Mouse (Mus musculus): ENCODE results near the gene Alad. TPM values are rescaled to one million over a fixed set of nuclear protein-coding genes. Genes with fewer than 3 reads are reported as not detected.

Alad gene
- polyA plus RNA-seq, 1 experiment from 2014 or later: 64.3 TPM

DNA sequence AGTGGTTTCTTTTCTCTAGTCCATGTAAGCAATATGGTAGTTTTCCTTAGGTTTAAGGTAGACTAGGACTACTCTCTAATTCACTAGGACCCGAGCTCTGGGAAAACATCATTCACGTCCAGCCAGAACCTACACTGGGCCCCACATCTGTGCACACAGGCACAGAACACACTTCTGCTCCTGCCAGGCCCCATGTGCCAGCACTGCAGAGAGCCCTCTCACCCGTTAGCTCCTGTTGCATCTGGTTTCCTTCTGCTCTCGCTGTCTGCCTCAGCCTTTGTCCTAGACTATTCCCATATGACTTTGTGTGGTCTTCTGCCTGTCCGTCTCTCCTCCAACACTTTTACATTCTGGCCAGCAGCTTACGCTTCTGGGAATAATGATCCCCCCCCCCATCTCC is 14.0 kb upstream of the Alad start:
- no peaks in the 10 kb centered on the region for H3K27me3 ChIP-seq
- ATAC-seq (ENCODE audit: low FRiP score): no peak
- no peaks in the 10 kb centered on the region for H3K9me3 ChIP-seq (replicated peaks)
- H3K4me2 ChIP-seq (replicated peaks): no peak overlapping the region
- 68% methylated on average over 6 of the region's 6 CpGs for WGBS
- no peaks in the 10 kb centered on the region for H3K4me1 ChIP-seq
- no peak overlapping the region for H3K4me3 ChIP-seq
- H3K9ac ChIP-seq: no peak overlapping the region
- no peaks in the 10 kb centered on the region for H3K36me3 ChIP-seq
- no peak overlapping the region for H3K27ac ChIP-seq

DNA sequence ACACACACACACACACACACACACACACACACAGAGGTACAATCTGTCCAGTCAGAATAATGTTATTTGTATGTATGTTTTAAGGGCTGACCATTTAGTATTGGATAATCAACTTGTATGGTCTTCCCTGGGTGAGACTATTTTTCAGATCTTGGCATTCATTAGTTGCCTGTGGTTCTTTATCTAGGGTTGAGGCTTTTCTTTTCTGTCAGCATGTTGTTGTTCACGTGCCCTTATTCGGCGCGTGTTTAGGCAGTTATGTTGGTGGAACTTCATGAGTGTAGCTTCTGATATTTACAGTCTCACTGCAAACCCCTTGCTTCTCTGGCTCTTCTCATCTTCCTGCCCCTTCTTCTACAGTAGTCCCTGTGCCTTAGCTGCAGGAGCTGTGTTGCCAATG is 7.9 kb upstream of the Alad start:
- ATAC-seq (ENCODE audit: low FRiP score): no peak
- Histone ChIP-seq H3K27ac (no peak overlapping the region), H3K4me1 (peaks cover 10% of the 10 kb centered on the region), H3K27me3 (0 out of 2 replicates have a peak, but pooled peaks cover 3% of the 10 kb centered on the region), H3K4me2 (replicated peaks) (no peak overlapping the region), H3K9ac (no peak overlapping the region), H3K9me3 (replicated peaks) (no peaks in the 10 kb centered on the region), H3K36me3 (peaks cover 3% of the 10 kb centered on the region; the same call in 1 of the 2 replicates), H3K4me3 (no peak overlapping the region)
- 81% methylated on average over 4 of the region's 4 CpGs for WGBS

DNA sequence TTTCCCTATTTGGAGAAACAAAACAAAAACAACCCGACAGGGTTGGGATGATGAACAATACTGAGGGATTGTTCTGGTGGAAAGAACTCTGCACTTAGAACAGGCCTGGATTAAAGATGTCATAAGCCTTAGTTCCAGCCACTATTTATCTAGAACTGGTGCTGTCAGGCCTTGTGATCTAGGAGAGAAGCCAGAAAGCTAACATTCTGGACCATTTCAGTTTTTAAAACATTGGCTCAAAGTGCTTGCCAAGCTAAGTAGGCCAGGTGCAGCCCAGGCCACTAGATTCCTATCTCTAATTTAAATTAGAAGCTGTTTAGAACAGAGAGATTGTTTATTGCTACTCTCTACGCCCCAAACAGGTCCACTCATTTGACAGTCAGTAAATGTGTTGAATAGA is 6.5 kb upstream of the Alad start:
- 71% methylated on average over 2 of the region's 2 CpGs for WGBS
- H3K4me1 ChIP-seq: peaks cover 10% of the 10 kb centered on the region
- peaks cover 8% of the 10 kb centered on the region for H3K36me3 ChIP-seq
- H3K9me3 ChIP-seq (replicated peaks): no peaks in the 10 kb centered on the region
- no peak overlapping the region for H3K4me3 ChIP-seq
- no peak overlapping the region for H3K4me2 ChIP-seq (replicated peaks)
- no peak overlapping the region for H3K9ac ChIP-seq
- no peak for ATAC-seq (ENCODE audit: low FRiP score)
- H3K27ac ChIP-seq: no peak overlapping the region
- H3K27me3 ChIP-seq: 0 out of 2 replicates have a peak, but pooled peaks cover 3% of the 10 kb centered on the region

DNA sequence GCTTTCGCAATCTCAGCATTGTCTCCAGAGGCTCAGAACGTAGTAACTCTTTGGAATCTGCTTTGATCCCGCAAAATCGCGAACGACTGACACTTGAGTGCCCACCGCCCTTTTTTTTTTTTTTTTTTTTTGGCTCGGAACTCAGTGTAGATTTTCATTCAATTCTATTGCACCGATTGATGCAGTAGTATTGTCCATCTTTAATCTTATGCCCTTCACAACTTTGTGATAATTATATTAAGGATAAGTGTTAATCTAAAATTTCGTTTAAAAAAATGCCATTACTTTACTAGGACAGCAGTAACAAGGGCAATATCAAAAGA is 5.7 kb upstream of the Alad start:
- H3K9ac ChIP-seq: no peak overlapping the region; the same call in 1 of the 2 replicates
- WGBS: 2% methylated on average over 10 of the region's 10 CpGs

DNA sequence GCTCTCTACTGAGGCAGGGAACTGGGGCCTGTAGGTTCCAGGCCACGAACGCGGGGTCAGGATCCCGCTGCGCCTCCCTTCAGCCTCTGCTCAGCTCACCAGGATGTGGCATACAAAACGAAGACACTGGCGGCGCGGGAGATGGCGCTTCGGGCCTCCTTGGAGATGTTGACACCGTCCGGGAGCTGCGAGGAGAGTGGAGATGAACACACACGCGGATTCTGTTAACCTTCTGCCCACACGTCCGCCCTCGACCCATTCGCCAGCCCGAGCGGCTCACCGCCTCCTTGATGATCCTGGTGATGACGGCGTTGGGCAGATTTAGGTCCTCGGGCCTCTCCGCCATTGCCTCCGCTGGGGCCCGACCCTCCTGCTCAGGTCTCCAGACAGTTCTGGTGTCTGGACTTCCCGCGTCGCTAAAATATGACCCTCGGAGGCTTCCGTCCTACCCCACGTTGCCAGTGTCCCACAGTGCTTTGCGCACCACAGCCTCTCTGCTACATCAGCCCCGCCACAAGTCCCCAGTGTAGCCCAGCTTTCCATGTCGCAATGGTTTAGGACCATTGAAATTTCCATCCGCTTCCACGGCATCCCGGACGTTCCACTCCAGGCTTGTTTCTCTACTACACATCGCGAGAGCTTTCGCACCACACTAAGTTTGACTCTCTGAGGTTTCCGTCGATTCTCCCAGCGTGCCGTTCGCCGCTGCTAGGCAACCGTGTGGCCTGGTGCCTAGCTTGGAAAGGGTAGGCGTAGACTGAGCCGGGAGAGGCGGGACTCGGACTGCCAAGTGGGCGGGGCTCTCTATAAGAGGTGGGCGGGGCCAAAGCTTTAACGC is 5.2 kb upstream of the Alad start, which contains the start of the genes Pole3 and 4933430I17Rik:
Gene Pole3 (minus strand): TSS at position 418 of the 838 bp plus-strand sequence.
Gene 4933430I17Rik (plus strand): TSS at position 719 of the 838 bp plus-strand sequence.
- H3K27ac ChIP-seq: peak within 1 kb of the TSS; percentile 96
- peak within 1 kb of the TSS; percentile 69 for H3K4me3 ChIP-seq
- H3K36me3 ChIP-seq: peaks cover 8% of the 10 kb centered on the region
- peaks cover 13% of the 10 kb centered on the region for H3K4me1 ChIP-seq
- no peaks in the 10 kb centered on the region for H3K9me3 ChIP-seq (replicated peaks)
- peak within 1 kb of the TSS; percentile 90 for H3K4me2 ChIP-seq (replicated peaks)
- under 1% methylated on average over 59 of the region's 59 CpGs for WGBS
- H3K27me3 ChIP-seq: 0 out of 2 replicates have a peak, but pooled peaks cover 3% of the 10 kb centered on the region
- H3K9ac ChIP-seq: peak within 1 kb of the TSS; percentile 77
- ATAC-seq (ENCODE audit: low FRiP score): peak; percentile 99

More for the DNA sequence above, 5.7 kb upstream of the Alad start:
- H3K27ac ChIP-seq: no peak overlapping the region
- peaks cover 8% of the 10 kb centered on the region for H3K36me3 ChIP-seq
- H3K27me3 ChIP-seq: 0 out of 2 replicates have a peak, but pooled peaks cover 3% of the 10 kb centered on the region
- H3K9me3 ChIP-seq (replicated peaks): no peaks in the 10 kb centered on the region
- ATAC-seq (ENCODE audit: low FRiP score): no peak
- peak overlapping the region; percentile 69 for H3K4me3 ChIP-seq
- H3K4me1 ChIP-seq: peaks cover 12% of the 10 kb centered on the region
- H3K4me2 ChIP-seq (replicated peaks): peak overlapping the region; percentile 90

DNA sequence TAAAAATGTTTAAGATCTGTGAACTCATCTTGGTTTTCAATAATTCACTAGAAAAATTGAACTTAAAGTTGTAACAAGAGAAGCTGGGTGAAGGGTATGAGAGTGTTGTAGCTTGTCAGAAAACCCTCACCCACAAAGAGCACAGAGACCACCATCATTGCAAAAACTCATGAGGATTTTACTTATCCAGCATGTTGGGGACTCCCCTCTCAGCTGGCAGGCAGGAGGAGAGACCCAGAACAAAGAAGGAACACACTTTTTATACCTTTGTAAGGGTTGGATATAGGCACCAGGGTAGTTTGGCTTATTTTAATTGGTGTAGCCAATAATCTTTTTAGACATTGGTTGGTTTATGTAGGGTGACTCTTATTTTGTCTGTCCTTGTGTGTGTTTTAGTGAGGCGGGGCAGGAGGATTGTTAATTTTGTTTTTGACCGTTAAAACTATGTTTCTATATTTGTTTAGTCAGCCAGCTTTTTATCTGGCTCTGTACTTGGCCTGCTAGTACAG is 1.2 kb upstream of the Alad start:
- Histone ChIP-seq H3K27me3 (no peaks in the 10 kb centered on the region), H3K9ac (no peak overlapping the region), H3K4me1 (peaks cover 30% of the 10 kb centered on the region), H3K36me3 (peaks cover 8% of the 10 kb centered on the region), H3K9me3 (replicated peaks) (no peaks in the 10 kb centered on the region), H3K4me3 (no peak overlapping the region), H3K27ac (no peak overlapping the region), H3K4me2 (replicated peaks) (no peak overlapping the region)
- 96% methylated on average over 2 of the region's 2 CpGs for WGBS
- ATAC-seq (ENCODE audit: low FRiP score): no peak

DNA sequence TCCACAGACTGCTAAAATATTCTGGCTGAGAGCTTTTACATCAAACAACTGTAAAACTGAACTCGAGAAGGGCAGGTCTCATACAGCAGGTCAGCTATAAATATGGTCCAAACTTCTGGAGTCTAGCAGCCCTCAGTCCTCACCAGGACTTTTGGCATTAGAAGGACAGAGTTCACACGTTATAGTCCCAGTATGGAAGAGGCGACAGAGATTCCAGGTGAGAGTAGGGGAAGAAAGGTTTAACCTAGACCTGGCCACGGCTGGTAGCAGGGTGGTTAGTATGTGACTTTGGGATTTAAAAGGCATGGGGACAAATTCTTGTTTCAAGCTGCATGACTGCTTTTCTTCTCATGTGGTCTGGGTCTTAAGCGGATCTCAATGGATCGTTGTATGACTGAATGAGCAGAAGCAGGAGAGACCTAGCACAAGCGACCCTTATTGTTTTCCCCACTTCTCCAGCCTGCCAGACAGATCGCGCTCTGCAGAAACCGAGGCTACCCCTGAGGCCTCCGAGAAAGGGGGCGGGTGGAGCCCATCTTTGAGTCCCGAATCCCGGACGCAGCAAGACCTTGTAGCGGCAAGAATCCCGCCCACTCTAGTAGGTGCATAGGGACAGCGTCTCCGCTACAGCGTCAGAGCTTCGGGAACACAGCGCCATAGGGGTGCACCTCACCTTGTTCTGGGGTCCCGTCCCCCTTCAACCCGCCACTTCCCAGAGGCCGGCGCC is 433 bp downstream of the Alad start:
- peak overlapping the region; percentile 75 for H3K4me3 ChIP-seq
- peak overlapping the region; percentile 72 for H3K4me2 ChIP-seq (replicated peaks)
- H3K27me3 ChIP-seq: no peaks in the 10 kb centered on the region
- peak; percentile 76 for ATAC-seq (ENCODE audit: low FRiP score)
- no peaks in the 10 kb centered on the region for H3K9me3 ChIP-seq (replicated peaks)
- 2% methylated on average over 26 of the region's 26 CpGs for WGBS
- peaks cover 30% of the 10 kb centered on the region for H3K4me1 ChIP-seq
- H3K9ac ChIP-seq: peak overlapping the region; percentile 74
- peaks cover 8% of the 10 kb centered on the region for H3K36me3 ChIP-seq
- H3K27ac ChIP-seq: peak overlapping the region; percentile 83

DNA sequence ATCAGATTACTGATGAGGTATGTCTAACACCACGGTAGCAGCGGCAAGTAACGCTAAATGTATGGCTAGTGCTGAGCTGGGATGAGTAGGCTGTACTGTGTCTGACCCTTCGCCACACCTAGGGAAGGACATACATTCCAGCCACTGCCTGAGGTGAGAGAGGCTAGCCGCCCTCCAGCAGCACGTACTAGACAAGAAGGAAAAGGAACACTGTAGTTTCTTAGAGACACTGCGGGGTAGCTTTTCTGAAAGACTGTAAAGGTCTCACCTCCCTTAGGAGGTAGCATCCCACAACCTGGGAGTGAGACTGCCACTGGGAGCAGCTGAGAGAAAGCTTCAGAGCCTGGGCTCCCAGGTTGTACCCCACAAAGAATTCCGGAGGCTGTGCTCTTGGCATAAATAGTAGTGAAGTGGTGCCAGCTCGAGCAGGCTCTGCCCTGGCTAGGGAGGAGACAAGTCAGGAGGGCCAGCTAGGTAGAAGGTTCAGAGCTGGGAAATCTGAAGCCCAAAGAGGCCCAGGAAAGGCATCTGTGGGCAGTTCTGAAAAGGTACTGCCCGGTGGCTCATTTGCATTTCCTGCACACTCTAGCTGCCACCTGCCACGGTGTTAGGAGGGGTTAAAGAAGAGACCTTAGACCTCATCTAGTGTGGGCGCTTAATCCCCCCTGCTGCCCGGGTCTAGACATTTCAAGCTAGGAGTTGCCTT is 1.1 kb downstream of the Alad start:
- peak overlapping the region; percentile 72 for H3K4me2 ChIP-seq (replicated peaks)
- peaks cover 9% of the 10 kb centered on the region for H3K36me3 ChIP-seq
- peaks cover 23% of the 10 kb centered on the region for H3K4me1 ChIP-seq
- peak overlapping the region; percentile 75 for H3K4me3 ChIP-seq
- no peaks in the 10 kb centered on the region for H3K27me3 ChIP-seq
- no peak overlapping the region for H3K27ac ChIP-seq
- 52% methylated on average over 13 of the region's 13 CpGs for WGBS
- no peak for ATAC-seq (ENCODE audit: low FRiP score)
- H3K9ac ChIP-seq: peak overlapping the region; percentile 74; the same call in 1 of the 2 replicates
- H3K9me3 ChIP-seq (replicated peaks): no peaks in the 10 kb centered on the region

DNA sequence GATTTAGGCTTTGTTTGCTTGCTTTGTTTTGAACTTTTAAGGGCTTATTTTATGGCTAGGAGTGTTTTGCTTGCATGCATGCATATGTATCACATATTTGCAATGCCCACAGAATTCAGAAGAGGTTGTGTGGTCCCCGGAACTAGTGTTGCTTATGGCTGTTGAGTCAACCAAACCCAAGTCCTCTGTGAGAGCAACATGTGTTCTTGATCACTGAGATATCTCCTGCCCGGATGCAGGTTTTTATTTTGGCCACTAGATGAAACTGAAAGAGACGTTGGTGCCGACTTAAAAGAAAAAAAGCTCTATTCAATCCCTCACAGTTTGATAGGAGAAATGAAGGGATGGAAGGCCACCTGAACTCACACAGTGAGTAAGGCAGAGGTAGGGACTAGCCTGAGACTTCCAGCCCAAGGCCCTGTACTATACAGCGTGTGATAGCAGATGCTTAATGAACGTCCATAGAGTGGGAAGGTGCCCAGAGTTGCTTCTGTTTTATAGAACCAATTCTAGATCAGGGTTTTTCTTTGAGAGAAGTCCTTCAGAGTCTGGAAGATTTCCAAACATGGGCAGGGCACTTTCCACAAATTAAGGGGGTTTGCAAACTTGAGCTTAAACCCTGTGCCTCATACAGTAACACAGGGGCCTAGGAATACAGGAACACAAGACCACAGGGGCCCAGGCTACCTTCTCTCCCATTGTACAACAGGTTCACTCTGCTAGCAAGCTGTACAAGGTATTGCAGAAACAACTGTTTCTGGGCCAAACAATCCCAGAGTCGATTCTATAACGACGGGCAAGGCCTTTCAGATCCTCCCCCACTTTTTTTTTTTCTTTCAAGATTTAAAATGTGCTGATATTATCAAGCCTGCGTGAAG is 1.9 kb downstream of the Alad start:
- 0 out of 2 replicates have a peak overlapping the region, but pooled peaks have one; percentile 72 for H3K4me2 ChIP-seq (replicated peaks)
- H3K27ac ChIP-seq: 0 out of 2 replicates have a peak overlapping the region, but pooled peaks have one; percentile 5
- H3K4me1 ChIP-seq: peaks cover 22% of the 10 kb centered on the region
- H3K9ac ChIP-seq: no peak overlapping the region; the same call in 1 of the 2 replicates
- H3K36me3 ChIP-seq: peaks cover 15% of the 10 kb centered on the region
- no peaks in the 10 kb centered on the region for H3K27me3 ChIP-seq
- 83% methylated on average over 10 of the region's 10 CpGs for WGBS
- no peak for ATAC-seq (ENCODE audit: low FRiP score)
- H3K9me3 ChIP-seq (replicated peaks): no peaks in the 10 kb centered on the region
- H3K4me3 ChIP-seq: 0 out of 2 replicates have a peak overlapping the region, but pooled peaks have one; percentile 75

DNA sequence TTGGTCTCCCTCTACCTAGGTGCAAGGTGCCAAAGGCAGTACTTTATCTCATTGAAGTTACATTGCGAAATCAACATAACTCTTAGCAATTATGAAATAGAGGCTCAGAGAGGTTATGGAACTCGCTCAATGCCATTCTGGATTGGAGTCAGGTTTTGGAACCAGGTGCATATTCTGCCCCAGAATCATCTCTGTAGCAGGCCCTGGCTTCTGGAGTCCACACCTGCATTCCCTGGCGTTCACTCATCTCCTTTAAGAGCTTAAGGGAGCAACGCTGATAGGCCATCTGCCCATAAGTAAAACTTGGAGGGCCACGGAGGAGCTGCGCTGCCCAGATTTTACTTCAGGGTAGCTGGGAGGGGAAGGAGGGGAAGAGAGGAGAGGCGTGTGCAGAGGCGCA is 2.7 kb downstream of the Alad start:
- 89% methylated on average over 8 of the region's 8 CpGs for WGBS
- H3K27ac ChIP-seq: 0 out of 2 replicates have a peak overlapping the region, but pooled peaks have one; percentile 5
- ATAC-seq (ENCODE audit: low FRiP score): no peak
- no peak overlapping the region for H3K9ac ChIP-seq
- no peak overlapping the region for H3K4me3 ChIP-seq
- H3K9me3 ChIP-seq (replicated peaks): no peaks in the 10 kb centered on the region
- no peaks in the 10 kb centered on the region for H3K27me3 ChIP-seq
- H3K4me1 ChIP-seq: peaks cover 22% of the 10 kb centered on the region
- H3K4me2 ChIP-seq (replicated peaks): no peak overlapping the region
- H3K36me3 ChIP-seq: peaks cover 16% of the 10 kb centered on the region

DNA sequence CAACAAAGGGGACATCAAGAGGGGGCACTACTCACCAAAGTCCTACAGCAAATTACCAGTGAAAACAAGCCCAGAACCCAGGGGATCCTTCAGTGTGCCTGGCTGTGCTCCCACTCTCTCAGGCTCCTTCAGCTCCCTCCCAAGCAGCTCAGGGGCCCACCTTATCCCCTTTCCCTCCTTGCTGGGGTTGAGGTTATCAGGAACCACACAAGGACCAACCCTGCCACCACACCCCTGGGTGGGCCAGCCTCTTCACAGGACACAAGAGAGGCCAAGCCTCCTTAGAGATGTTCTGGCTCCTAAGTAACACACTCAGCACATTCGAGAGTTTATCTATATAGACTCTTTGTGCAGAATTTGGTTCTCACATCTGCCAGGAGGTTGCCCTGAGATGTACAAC is 3.1 kb downstream of the Alad start:
- H3K36me3 ChIP-seq: peaks cover 21% of the 10 kb centered on the region
- H3K27ac ChIP-seq: no peak overlapping the region
- WGBS: 89% methylated on average over 1 of the region's 1 CpGs
- no peak overlapping the region for H3K4me2 ChIP-seq (replicated peaks)
- no peaks in the 10 kb centered on the region for H3K9me3 ChIP-seq (replicated peaks)
- H3K4me3 ChIP-seq: no peak overlapping the region
- ATAC-seq (ENCODE audit: low FRiP score): no peak
- no peak overlapping the region for H3K9ac ChIP-seq
- H3K4me1 ChIP-seq: peaks cover 22% of the 10 kb centered on the region
- no peaks in the 10 kb centered on the region for H3K27me3 ChIP-seq

Data from hindbrain, embryonic 12.5 days (tissue).